Mouse (Mus musculus) hindbrain, postnatal 0 days (tissue): ENCODE data around the gene Hexim1. TPM values are rescaled to one million over a fixed set of nuclear protein-coding genes. Genes with fewer than 3 reads are reported as not detected.
A peak's percentile ranks its signal among the peaks of the same experiment; 100 is the strongest.

Source experiments
- ATAC-seq: fragments of 200-750 bp; cut with Nextera tagmentation; 2 replicates; pipeline ENCODE4 v1.8.0; 2017; ENCODE audit warnings: mild to moderate bottlenecking, moderate TSS enrichment, moderate library complexity
- DNase-seq: peaks from one replicate; pipeline ENCODE4 v3.0.0-alpha.2; 2015; ENCODE audit warnings: low spot score
- H3K27ac ChIP-seq: fragments of 300-500 bp; sonication (generic); 2 replicates; pipeline ENCODE4 v1.5.1; 2014; ENCODE audit warnings: mild to moderate bottlenecking
- H3K27me3 ChIP-seq: fragments of 300-500 bp; sonication (generic); 2 replicates; pipeline ENCODE4 v1.6.1; 2014; ENCODE audit warnings: low read length, mixed read lengths; ENCODE audit not compliant: insufficient read depth
- H3K36me3 ChIP-seq: fragments of 300-500 bp; sonication (generic); 2 replicates; pipeline ENCODE4 v1.6.1; 2014; ENCODE audit warnings: low read length, mixed read lengths; ENCODE audit not compliant: insufficient read depth
- H3K4me1 ChIP-seq: fragments of 300-500 bp; sonication (generic); 2 replicates; pipeline ENCODE4 v1.6.1; 2014; ENCODE audit warnings: antibody characterized with exemption, low read length, mixed read lengths; ENCODE audit not compliant: insufficient read depth
- H3K4me2 ChIP-seq: fragments of 300-500 bp; sonication (generic); 2 replicates; pipeline ENCODE4 v1.6.1; 2014; ENCODE audit warnings: low read depth, mild to moderate bottlenecking, low read length, moderate library complexity, mixed read lengths
- H3K4me3 ChIP-seq: fragments of 300-500 bp; sonication (generic); 2 replicates; pipeline ENCODE4 v1.5.1; 2014; ENCODE audit warnings: low read length
- H3K9ac ChIP-seq: fragments of 300-500 bp; sonication (generic); replicated peaks from 2 replicates; pipeline ENCODE4 v1.6.1; 2014; ENCODE audit warnings: mild to moderate bottlenecking, low read length, moderate library complexity, mixed read lengths
- H3K9me3 ChIP-seq: fragments of 300-500 bp; sonication (generic); 2 replicates; pipeline ENCODE4 v1.6.1; 2016; ENCODE audit warnings: low read length, mixed read lengths
- CTCF ChIP-seq: IDR thresholded peaks from 2 replicates; pipeline ENCODE4 v1.5.1; 2016; ENCODE audit warnings: antibody characterized with exemption, control low read depth, low read depth
- WGBS: fragments of 180-500 bp; shearing (Covaris S2); extraction: QIAGEN DNeasy Blood & Tissue Kit; methylation state at CpG from one replicate; pipeline ENCODE4 v1.1.7; 2014; 5-methylcytosine and 5-hydroxymethylcytosine counted together
- polyA plus RNA-seq: library from polyadenylated mRNA; unstranded; fragments of >200 nt; fragmentation: Nextera tagmentation; extraction: Ambion mirVana; gene quantifications from 2 replicates; pipeline ENCODE4 v1.2.1, GENCODE M21; 2015
- total RNA-seq: library from RNA; depleted of rRNA; stranded (reverse); fragments of >200 nt; gene quantifications from 2 replicates; pipeline ENCODE4 v1.2.3, GENCODE M21; 2014

Gene Hexim1
- total and polyA plus RNA-seq, 2 experiments from 2014 or later, result 4.4 to 15.8 TPM

DNA sequence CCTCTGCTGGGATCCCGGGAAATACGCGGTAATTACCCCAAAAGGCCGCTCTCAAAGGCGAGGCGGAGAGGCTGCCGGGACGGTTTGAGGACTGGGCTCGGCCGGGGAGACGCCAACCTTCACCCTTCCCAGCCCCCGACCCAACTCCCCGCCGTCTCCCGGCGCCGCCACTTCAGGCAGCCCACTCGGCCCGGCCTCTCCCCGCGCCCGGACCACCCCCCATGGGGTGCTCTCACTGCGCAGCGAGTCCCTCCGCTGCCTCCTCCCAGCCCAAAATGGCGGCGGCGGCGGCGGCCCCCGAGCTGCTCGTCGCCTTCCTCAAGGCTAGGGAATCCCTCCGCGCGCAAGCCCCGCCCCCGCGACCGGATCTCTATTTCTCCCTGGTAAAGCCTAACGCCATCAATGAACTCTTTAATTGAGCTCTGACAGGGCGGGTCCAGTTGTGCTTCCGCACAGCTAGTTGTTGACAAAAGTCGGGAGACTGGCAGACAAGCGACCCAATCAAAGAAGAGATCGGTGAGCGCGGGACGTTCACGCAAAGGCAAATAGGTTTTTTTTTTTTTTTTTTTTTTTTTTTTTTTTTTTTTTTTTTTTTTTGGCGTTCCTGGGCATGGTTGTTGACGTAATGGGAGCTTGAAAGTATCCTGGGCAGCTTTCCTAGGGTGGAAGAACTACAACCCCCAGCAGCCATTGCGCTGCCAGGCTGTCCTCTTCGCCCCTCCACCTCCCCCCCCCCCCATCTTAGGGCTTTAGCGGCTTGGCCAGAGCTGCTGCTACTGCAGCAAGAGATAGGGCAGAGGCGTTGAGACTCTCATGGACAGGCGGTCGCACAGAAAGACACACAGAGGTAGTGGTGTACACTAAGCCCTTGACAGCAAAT lies 16.8 kb downstream of the Hexim1 start:
- Histone ChIP-seq H3K27me3 (no peaks in the 10 kb centered on the region), H3K27ac (peak overlapping the region; percentile 98), H3K9ac (peak overlapping the region; percentile 99), H3K36me3 (no peaks in the 10 kb centered on the region), H3K4me3 (peak overlapping the region; percentile 80), H3K4me1 (peaks cover 17% of the 10 kb centered on the region), H3K4me2 (peak overlapping the region; percentile 82), H3K9me3 (no peaks in the 10 kb centered on the region)
- peak; percentile 100 for DNase-seq
- WGBS, result under 1% methylated on average over 57 of the region's 58 CpGs
- TF ChIP-seq CTCF, result no peak
- ATAC-seq, result peak; percentile 94

DNA sequence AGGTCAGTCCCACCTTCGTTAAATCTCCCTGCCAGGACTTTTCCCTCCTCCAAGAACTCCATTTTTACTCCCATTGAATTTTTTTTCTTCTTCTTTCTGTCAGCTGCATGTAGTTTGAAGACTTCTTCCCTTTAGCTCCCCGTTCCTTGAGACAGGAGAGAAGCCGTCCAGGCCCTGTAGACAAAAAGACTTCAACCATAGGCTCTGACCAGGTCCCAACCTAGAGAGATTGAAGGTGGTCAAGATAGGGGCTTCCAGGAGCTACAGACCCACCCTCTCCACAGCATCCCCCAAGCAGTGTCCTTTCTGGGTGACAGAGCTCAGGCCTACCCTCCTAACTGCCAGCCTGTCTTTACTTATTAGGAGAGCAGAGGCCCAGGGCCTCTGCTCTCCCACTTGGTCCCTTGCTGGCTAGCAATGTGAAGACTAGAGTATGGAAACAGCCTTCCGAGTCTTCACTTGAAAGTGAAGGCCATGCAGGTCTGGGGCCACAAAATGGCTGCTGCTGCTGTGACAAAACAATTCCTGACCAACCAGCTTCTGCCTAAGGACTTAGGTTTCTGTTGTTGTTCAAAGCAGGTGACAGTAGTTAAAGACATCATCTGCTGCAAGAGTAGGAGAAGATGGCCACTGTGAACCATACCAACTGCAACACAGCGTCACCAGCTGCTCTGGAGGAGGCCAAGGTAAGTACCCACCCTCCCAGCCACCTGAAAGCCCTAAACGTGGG lies 17.6 kb downstream of the Hexim1 start:
- no peaks in the 10 kb centered on the region for H3K9me3 ChIP-seq
- 51% methylated on average over 6 of the region's 6 CpGs for WGBS
- H3K9ac ChIP-seq, result peak overlapping the region; percentile 47
- no peak for ATAC-seq
- H3K4me1 ChIP-seq, result peaks cover 17% of the 10 kb centered on the region
- no peaks in the 10 kb centered on the region for H3K27me3 ChIP-seq
- H3K27ac ChIP-seq, result peak overlapping the region; percentile 90
- DNase-seq, result no peak
- peak overlapping the region; percentile 13; the same call in 1 of the 2 replicates for H3K4me3 ChIP-seq
- H3K36me3 ChIP-seq, result peaks cover 6% of the 10 kb centered on the region; the same call in 1 of the 2 replicates
- H3K4me2 ChIP-seq, result peak overlapping the region; percentile 54
- TF ChIP-seq CTCF, result no peak

DNA sequence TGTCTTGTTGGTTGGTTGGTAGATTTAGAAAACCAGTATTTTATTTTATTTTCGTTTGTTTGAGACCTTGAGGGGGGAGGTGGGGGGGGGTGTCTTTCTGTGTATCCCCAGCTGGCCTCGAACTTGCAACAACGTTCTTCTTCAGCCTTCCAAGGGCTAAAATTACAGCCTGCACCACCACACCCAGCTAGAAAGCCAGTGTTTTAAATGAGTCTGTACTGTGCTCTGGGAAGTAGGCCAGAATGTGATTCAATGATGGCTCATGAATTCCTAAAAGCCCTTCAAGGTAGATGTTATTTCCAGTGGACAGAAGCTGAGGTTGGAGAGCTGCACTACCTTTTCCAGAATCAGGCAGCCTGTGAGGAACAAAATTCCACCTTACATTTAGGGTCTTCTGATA lies 18.2 kb downstream of the Hexim1 start:
- no peak overlapping the region for H3K4me3 ChIP-seq
- 69% methylated on average over 3 of the region's 3 CpGs for WGBS
- H3K36me3 ChIP-seq, result peaks cover 12% of the 10 kb centered on the region; the same call in 1 of the 2 replicates
- TF ChIP-seq CTCF, result no peak
- DNase-seq (no peak), ATAC-seq (no peak)
- peak overlapping the region; percentile 90; the same call in 1 of the 2 replicates for H3K27ac ChIP-seq
- H3K4me1 ChIP-seq, result peaks cover 17% of the 10 kb centered on the region
- H3K9ac ChIP-seq, result peak overlapping the region; percentile 9; the same call in 1 of the 2 replicates
- no peaks in the 10 kb centered on the region for H3K9me3 ChIP-seq
- peak overlapping the region; percentile 54 for H3K4me2 ChIP-seq
- H3K27me3 ChIP-seq, result no peaks in the 10 kb centered on the region

DNA sequence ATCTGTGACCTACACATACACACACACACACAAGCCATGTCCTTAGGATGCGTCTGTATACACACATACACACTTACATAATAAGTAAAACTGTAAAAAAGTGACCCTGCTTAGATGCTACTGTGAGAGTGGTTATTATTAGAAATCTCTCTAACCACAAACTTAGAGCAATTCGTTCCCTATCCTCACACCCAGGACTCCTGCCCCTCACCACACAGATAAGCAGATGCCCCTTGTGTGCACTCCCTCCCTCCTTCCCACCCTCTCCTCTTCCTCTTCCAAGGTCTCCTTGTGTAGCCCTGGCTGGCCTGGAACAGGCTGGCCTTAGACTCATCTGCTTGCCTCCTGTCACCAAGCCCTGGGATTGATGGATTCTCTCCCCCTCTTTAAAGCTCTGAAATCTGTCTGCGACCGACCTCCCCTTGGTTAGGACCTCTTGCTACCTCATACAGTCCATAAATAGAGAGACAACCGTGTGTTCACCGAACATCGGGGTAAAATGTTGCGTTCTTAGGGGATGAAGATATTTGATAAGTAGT lies 20.1 kb downstream of the Hexim1 start:
- Histone ChIP-seq H3K4me2 (no peak overlapping the region), H3K4me1 (peaks cover 12% of the 10 kb centered on the region), H3K9me3 (no peaks in the 10 kb centered on the region), H3K36me3 (peaks cover 12% of the 10 kb centered on the region; the same call in 1 of the 2 replicates), H3K4me3 (no peak overlapping the region), H3K27ac (no peak overlapping the region), H3K27me3 (no peaks in the 10 kb centered on the region), H3K9ac (no peak overlapping the region)
- ATAC-seq, result no peak
- no peak for TF ChIP-seq CTCF
- WGBS, result 88% methylated on average over 8 of the region's 8 CpGs
- DNase-seq, result no peak

DNA sequence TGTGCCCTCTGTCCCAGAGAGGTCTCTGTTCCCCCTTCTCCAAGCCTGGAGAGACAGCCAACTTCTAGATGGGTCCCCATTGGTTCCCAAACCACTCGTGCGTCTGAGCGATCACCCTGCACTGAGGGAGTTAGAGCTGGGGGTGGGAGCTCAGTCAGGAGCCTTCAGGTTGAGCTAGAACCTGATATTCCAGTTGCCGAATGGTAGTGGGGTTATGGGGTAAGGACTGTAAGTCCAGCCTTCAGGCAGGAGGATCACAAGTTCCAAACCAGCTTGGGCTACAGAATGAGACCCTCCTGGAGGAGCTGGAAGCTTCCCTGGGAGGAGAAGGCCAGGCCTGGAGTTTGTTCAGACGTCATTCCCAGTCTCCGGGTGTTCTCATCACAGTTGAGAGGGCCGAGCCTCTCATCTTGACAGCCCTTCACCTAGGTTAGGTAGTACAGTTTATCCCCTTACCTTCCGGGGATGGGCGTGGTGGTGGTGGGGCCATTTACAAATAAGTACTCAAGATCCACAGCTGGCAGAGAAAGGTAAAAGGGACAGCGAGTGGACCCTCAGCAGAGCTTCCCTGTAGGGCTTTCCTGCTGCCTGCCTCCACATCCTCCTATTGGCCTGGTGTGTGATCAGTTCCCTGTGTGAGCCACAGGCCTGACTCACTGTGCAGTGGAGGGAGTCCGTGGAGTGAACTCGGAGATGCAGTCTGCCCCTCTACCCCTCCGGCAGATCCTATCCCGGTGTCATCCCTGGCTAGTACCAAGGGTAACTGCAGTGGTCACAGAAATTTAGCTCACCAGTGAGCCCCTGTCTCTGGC lies 24.1 kb downstream of the Hexim1 start:
- Histone ChIP-seq H3K9me3 (no peaks in the 10 kb centered on the region), H3K4me3 (no peak overlapping the region), H3K9ac (no peak overlapping the region), H3K4me1 (peaks cover 13% of the 10 kb centered on the region), H3K27me3 (no peaks in the 10 kb centered on the region), H3K4me2 (no peak overlapping the region), H3K27ac (peak overlapping the region; percentile 92), H3K36me3 (peaks cover 12% of the 10 kb centered on the region; the same call in 1 of the 2 replicates)
- DNase-seq (no peak), ATAC-seq (no peak)
- no peak for TF ChIP-seq CTCF
- 81% methylated on average over 14 of the region's 14 CpGs for WGBS

DNA sequence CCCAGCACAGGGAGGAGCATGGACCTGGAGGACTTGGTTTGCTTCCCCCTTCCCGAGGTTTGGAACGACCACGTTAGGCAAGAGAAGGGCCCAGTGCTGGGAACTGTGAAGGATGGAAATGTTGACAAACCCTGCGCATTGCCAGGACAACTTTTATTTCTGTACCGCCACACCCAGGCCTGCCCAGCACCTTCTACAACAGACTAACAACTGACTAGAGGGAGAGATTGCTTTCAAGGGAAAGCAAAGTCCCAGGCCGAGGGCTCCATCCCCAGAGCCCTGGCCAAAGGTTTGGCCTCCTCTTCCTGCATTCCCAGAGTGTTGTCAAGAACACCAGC lies 24.7 kb downstream of the Hexim1 start:
- peaks cover 12% of the 10 kb centered on the region; the same call in 1 of the 2 replicates for H3K36me3 ChIP-seq
- H3K4me3 ChIP-seq, result no peak overlapping the region
- DNase-seq (no peak), ATAC-seq (no peak)
- H3K9ac ChIP-seq, result no peak overlapping the region
- no peak for TF ChIP-seq CTCF
- H3K4me2 ChIP-seq, result no peak overlapping the region
- H3K27ac ChIP-seq, result peak overlapping the region; percentile 92
- no peaks in the 10 kb centered on the region for H3K27me3 ChIP-seq
- 50% methylated on average over 6 of the region's 6 CpGs for WGBS
- no peaks in the 10 kb centered on the region for H3K9me3 ChIP-seq
- peaks cover 13% of the 10 kb centered on the region for H3K4me1 ChIP-seq
